Mouse (Mus musculus) E14TG2a.4 (cell line): Measurements from ENCODE around the gene Gm6502.
"Not testable (repeated sequence)": the region's sequence is repeated elsewhere in the genome, so short reads cannot be mapped to it uniquely, and the experiment has no call there.

Source experiments
- H3K27me3 ChIP-seq: 2 replicates; pipeline ENCODE4 v1.6.1; 2014; ENCODE audit warnings: low read length, control low read depth; ENCODE audit not compliant: insufficient read depth
- H3K36me3 ChIP-seq: 2 replicates; pipeline ENCODE4 v1.6.1; 2014; ENCODE audit warnings: low read length, control low read depth; ENCODE audit not compliant: insufficient read depth
- H3K4me1 ChIP-seq: replicated peaks from 2 replicates; pipeline ENCODE4 v1.6.1; 2014; ENCODE audit warnings: low read depth, low read length, control low read depth
- H3K4me3 ChIP-seq: replicated peaks from 2 replicates; pipeline ENCODE4 v1.5.1; 2014; ENCODE audit warnings: mild to moderate bottlenecking, low read length
- H3K9me3 ChIP-seq: 2 replicates; pipeline ENCODE4 v1.6.1; 2014; ENCODE audit warnings: low read length, control low read depth

The Gm6502 gene

GRCm38 (mm10) chr5:94314135-94314534 is at the start of gene Gm6502:
Gene Gm6502, plus strand, starts transcription at chr5:94314435.
- not testable (repeated sequence) for H3K9me3 ChIP-seq, H3K4me3 ChIP-seq, H3K36me3 ChIP-seq, H3K4me1 ChIP-seq, H3K27me3 ChIP-seq

GRCm38 (mm10) chr5:94306696-94307095 is 7.5 kb upstream of the Gm6502 start, which contains the start of gene A430089I19Rik:
Gene A430089I19Rik, minus strand, starts transcription at chr5:94306796.
- H3K36me3 ChIP-seq, H3K27me3 ChIP-seq, H3K9me3 ChIP-seq, H3K4me3 ChIP-seq, H3K4me1 ChIP-seq: not testable (repeated sequence)

GRCm38 (mm10) chr5:94339449-94339848 is 25.2 kb downstream of the Gm6502 start, which contains the start of gene AA792892:
Gene AA792892, plus strand, starts transcription at chr5:94339749.
- H3K4me3 ChIP-seq, H3K36me3 ChIP-seq, H3K27me3 ChIP-seq, H3K9me3 ChIP-seq, H3K4me1 ChIP-seq: not testable (repeated sequence)
